Mouse (Mus musculus) myocyte (in vitro differentiated cells): ENCODE data around the gene Neu2.

Experiments used
- CEBPB ChIP-seq: IDR thresholded peaks from 2 replicates; pipeline ENCODE4 v1.6.1; 2011; ENCODE audit warnings: mild to moderate bottlenecking, moderate library complexity; ENCODE audit not compliant: poor library complexity, insufficient read depth, severe bottlenecking
- E2F4 ChIP-seq: IDR thresholded peaks from one replicate; pipeline ENCODE4 v1.6.1; 2011; ENCODE audit warnings: mild to moderate bottlenecking, control low read depth, moderate library complexity; ENCODE audit not compliant: insufficient read depth
- MAX ChIP-seq: IDR thresholded peaks from one replicate; pipeline ENCODE4 v1.6.1; 2011; ENCODE audit warnings: low read depth, mild to moderate bottlenecking, control low read depth
- POLR2A ChIP-seq: IDR thresholded peaks from one replicate; pipeline ENCODE4 v1.6.1; 2011; ENCODE audit warnings: low read depth, mild to moderate bottlenecking, control low read depth, moderate library complexity; ENCODE audit not compliant: insufficient read length
- POLR2AphosphoS2 ChIP-seq: IDR thresholded peaks from one replicate; pipeline ENCODE4 v1.6.1; 2011; ENCODE audit warnings: low read depth, control low read depth; ENCODE audit not compliant: insufficient read length
- TCF12 ChIP-seq: IDR thresholded peaks from one replicate; pipeline ENCODE4 v1.6.1; 2011; ENCODE audit warnings: mild to moderate bottlenecking, control low read depth; ENCODE audit not compliant: poor library complexity, insufficient read depth, severe bottlenecking
- TCF3 ChIP-seq: IDR thresholded peaks from one replicate; pipeline ENCODE4 v1.6.1; 2011; ENCODE audit warnings: low read depth, control low read depth; ENCODE audit not compliant: insufficient read length

- TF ChIP-seq TCF12 (no peak), POLR2A (no peak), POLR2AphosphoS2 (no peak), E2F4 (no peak), MAX (no peak), CEBPB (no peak), TCF3 (no peak)
Observed at GRCm38 (mm10) chr1:87520467-87520866, 10.8 kb downstream of the Neu2 start.
